Mouse (Mus musculus): ENCODE measurements around the gene Gls2. TPM values are rescaled to one million over a fixed set of nuclear protein-coding genes. Genes with fewer than 3 reads are reported as not detected.
"Not testable (repeated sequence)": the region's sequence is repeated elsewhere in the genome, so short reads cannot be mapped to it uniquely, and the experiment has no call there.

Gene Gls2
- 10 to 100 TPM; 20.1 to 21.0 TPM for total RNA-seq (2021)
- long read RNA-seq, experiment 1, partial matches to known transcripts, result 1 of 32 reads
- long read RNA-seq, experiment 1, other reads (novel, unspliced or antisense), result 27 of 32 reads
- long read RNA-seq, experiment 2, transcript Gls2-201 (18 exons, 2,573 nt), result major isoform, 8 of 46 reads
- long read RNA-seq, experiment 2, partial matches to known transcripts, result 2 of 46 reads
- long read RNA-seq, experiment 2, other reads (novel, unspliced or antisense), result 34 of 46 reads

DNA sequence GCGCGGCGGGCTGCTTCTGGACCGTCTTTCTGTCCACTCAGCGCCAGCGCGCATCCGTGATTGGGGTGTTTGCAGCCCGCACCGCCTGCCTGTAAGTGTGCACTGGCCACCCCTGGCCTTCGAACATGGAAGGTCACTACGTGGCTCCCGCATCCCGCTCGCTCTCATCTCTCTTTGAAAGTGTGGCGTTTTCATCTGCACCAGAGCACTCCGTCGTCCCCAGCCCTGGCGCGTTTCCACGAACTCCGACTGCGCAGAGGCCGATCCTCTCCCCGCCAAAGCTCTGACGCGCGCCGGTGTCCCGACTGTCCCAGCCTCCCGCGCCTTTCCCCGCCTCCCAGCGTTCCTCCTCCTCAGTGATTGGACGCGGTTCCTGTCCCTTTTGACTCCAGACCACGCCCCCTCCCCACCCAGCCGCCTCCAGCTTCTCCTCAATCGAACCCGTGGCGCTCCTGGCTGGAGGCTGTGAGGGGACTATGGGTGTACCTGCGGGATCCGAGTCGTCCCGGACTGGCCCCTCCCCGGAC, at the start of gene Gls2:
Gene Gls2 (plus strand): TSS at position 434 of the 527 bp plus-strand sequence.
- peak within 1 kb of the TSS; percentile 84 for H3K4me3 ChIP-seq
- peak within 1 kb of the TSS; percentile 83 for H3K27ac ChIP-seq
- peak; percentile 97 to 99 for DNase-seq (ENCODE audit: low spot score in 2 of 2)
- no peak for TF ChIP-seq CTCF (conservative IDR thresholded peaks at IDR 0.05)

DNA sequence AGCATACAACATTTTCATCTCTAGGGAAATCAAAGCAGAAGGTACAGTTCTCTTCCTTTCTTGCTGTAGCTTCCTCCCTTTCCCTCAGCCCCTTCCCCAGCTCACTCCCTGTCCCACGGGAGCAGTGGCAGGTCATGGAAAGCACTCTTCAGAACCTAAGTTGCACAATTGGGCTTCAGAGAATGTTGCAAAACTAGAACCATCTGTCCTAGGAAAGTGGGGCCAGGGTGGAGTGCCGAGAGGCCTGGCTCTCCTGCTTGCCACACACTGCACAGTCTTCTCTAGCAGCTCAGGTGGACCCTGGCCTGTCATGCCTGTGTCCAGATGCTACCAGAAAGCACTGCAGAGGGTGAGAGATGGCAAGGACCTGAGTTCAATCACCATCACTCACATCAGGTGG, 49.3 kb upstream of the Gls2 start:
- no peak for DNase-seq (ENCODE audit: low spot score in 2 of 2)
- no peak for TF ChIP-seq CTCF (conservative IDR thresholded peaks at IDR 0.05)
- no peak overlapping the region for H3K27ac ChIP-seq
- H3K4me3 ChIP-seq, result no peak overlapping the region

DNA sequence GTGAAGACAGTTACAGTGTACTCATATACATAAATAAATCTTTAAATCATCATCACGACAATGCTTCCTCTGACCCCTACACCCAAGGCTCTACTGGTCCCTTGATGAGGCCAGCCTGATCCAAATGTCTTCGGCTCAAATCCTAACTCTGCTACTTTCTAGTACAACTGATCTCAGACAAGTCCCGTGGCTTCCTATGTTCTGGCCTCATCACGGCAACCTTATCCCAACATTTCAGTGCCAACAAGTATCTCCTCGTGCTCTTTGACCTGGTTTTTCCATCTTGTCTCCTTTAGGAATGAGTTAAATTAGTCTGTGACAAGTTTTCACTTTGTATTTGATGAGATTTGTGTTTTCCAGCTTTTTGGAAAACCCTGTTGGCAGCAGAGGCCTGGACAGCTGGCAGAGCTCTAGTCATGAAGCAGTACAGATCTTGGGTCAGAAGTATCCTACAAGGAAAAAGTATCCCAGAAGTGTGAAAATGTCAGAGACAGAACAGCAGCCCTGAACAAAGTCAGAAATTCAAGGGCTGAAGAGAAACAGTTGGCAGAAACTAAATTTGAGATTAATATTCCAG, 45.4 kb upstream of the Gls2 start:
- peak overlapping the region; percentile 19; the same call in 1 of the 2 replicates for H3K27ac ChIP-seq
- DNase-seq (ENCODE audit: low spot score in 2 of 2), result no peak
- no peak overlapping the region for H3K4me3 ChIP-seq
- no peak for TF ChIP-seq CTCF (conservative IDR thresholded peaks at IDR 0.05)

DNA sequence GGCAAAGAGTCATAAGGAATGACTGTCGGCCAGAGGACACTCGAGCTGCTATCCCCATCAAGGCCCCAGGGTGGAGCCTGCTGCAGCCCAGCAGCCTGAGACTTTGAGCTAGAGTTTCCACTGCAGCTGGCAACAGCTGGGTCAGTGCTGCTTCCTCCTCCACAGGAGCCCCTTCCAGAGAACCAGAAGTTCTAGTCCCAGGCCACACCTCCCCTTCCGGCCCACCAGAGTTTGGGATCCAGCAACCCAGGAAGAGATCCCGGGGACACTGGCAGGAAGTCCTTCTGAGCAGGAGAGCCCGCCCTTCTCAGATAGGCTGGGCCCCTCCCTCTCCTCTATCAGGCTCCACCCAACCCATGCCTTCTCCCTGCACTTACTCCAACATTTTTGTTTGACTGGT, 44.7 kb upstream of the Gls2 start:
- DNase-seq (ENCODE audit: low spot score in 2 of 2), result no peak
- peak overlapping the region; percentile 19; the same call in 1 of the 2 replicates for H3K27ac ChIP-seq

DNA sequence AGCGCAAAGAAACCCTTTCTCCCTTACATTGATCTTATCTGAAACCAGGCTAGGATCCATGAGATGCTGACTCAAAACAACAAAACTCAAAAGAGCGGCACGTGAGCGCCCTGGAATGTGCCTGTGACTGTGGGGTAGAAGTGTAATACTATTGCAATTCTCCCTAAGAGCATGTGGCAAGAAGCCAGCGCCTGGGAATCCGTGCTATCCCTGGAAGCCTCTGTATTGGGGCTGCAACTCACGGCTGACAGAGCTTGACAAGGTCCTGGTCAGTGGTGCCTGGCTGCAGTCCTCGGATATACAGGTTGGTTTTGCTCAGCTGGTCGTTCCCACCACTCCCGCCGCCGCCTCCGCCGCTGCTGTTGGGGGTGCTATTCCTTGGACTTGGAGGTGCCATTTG, 43.3 kb upstream of the Gls2 start:
- no peak for TF ChIP-seq CTCF (conservative IDR thresholded peaks at IDR 0.05)
- no peak for DNase-seq (ENCODE audit: low spot score in 2 of 2)
- H3K4me3 ChIP-seq, result no peak overlapping the region

More for the DNA sequence above, 44.7 kb upstream of the Gls2 start:
- peak; percentile 69 for TF ChIP-seq CTCF (conservative IDR thresholded peaks at IDR 0.05)
- H3K4me3 ChIP-seq, result no peak overlapping the region

DNA sequence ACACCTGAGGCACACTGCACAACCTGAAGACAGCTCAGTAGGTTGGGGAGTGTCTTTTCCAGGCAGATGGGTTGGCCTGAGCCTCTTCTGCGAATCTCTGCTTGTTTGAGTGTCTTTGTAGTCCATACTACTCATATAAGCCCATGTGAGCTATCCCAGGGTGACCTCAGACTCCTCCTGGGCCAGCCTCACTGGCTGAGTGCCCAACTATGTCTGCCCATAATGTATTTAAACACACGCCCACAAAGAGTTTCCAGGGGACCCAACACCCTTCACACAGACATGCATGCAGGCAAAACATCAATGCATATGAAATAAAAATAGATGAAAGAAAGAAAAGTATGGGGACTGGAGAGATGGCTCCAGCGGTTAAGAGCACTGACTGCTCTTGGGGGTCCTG, 40.3 kb upstream of the Gls2 start:
- TF ChIP-seq CTCF (conservative IDR thresholded peaks at IDR 0.05), result no peak
- DNase-seq (ENCODE audit: low spot score in 2 of 2), result no peak
- H3K27ac ChIP-seq, result no peak overlapping the region
- H3K4me3 ChIP-seq, result no peak overlapping the region

More for the DNA sequence above, 43.3 kb upstream of the Gls2 start:
- no peak overlapping the region for H3K27ac ChIP-seq

DNA sequence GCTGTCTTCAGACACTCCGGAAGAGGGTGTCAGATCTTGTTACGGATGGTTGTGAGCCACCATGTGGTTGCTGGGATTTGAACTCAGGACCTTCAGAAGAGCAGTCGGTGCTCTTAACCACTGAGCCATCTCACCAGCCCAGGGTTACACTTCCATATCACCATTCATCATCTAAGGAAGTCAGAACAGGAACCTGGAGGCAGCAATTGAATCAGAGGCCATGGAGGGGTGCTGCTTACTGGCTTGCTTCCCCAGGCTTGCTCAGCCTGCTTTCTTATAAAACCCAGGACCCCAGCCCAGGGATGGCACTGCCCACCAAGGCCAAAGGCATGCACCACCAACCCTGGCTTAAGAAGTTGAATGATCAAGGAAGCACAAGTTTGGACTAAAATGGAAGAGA, 28.5 kb upstream of the Gls2 start:
- DNase-seq (ENCODE audit: low spot score in 2 of 2); H3K27ac ChIP-seq; H3K4me3 ChIP-seq: not testable (repeated sequence)

DNA sequence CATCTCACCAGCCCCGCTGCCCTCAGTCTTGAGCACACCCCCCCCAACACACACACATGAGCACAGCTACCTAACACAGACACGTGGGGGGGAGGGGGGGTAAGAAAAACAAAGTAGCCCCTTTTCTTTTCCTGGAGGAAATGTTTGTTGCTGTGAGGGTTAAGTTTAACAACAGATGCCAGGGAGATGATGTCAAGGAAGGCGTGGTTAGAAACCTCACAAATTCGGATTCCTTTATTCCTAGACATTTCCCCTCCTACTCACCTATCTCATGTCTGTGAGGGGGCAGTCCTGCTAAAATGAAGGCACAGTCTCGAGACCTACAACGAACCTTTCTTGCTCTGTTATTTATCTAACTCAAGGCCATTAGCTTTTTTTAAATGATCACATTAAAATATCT, 27.2 kb upstream of the Gls2 start:
- TF ChIP-seq CTCF (conservative IDR thresholded peaks at IDR 0.05), result no peak
- Histone ChIP-seq H3K27ac (no peak overlapping the region), H3K4me3 (no peak overlapping the region)
- DNase-seq (ENCODE audit: low spot score in 2 of 2), result no peak

DNA sequence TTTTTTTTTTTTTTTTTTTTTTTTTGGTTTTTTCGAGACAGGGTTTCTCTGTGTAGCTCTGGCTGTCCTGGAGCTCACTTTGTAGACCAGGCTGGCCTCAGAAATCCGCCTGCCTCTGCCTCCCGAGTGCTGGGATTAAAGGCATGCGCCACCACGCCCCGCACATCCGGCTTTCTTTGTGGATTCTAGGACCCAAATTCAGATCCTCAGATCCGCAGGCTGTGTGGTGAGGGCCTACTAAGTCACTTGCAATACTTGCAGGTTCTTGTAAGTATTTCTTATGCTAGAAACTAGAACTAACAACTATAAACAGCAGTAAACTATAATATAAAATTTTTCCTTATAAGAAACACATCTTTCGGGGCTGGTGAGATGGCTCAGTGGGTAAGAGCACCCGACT, 22.9 kb upstream of the Gls2 start:
- not testable (repeated sequence) for DNase-seq (ENCODE audit: low spot score in 2 of 2); H3K4me3 ChIP-seq; H3K27ac ChIP-seq

DNA sequence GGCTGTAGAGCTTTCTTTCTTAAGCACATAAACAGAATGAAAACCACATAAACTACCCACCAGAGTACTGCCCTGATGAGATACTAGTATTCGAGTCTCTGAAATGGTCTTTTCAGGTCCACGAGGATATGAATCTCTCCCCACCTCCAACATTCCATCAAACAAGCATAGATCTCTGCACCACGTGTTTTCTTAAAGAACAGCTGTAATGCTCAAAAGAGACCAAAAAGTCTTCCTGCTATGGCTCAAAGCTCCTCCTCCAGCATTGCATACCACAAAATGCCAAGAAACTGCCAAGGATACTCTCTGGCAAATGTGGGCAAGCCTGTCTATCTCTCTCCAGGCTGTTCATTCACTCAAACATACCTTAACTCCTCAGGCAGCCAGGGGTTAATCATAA, 19.0 kb upstream of the Gls2 start:
- peak overlapping the region; percentile 67 for H3K4me3 ChIP-seq
- no peak for TF ChIP-seq CTCF (conservative IDR thresholded peaks at IDR 0.05)
- 0 out of 2 replicates have a peak overlapping the region, but pooled peaks have one; percentile 72 for H3K27ac ChIP-seq
- DNase-seq (ENCODE audit: low spot score in 2 of 2), result no peak

DNA sequence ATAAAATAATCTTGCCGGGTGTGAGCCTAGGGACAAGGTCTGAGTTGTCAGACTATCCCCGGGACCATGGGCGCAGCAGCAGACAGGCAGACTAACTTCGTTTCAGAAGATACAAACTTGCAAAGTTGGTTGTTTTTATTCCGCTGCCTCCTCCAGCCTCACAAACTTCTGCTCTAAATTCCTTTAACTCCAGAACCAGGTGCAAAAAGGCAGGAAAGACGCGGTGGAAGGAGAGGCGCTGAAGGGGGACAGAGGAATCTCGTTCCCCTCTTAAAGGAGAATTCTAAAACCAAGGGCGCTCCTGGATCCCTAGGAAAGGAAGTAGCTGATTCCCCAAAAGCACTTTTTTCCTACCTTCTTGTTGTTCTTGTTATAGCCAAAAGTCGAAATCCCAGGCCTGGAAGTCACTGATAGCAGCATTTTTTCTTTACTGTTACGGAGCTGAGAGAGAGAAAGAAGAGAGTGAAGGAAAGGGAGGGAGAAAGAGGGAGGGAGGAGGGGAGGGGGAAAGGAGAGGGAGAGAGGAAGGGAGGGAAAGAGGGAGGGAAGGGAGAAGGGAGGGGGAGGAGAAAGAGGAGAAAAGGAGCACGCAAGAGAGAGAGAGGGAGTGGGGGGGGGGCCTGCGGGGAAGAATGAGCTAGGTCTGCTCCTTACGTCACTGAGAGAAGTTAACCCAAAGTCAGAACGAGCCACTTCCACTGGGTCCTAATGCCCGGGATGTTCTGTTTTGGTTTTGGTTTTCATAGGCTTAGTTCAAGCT, 18.1 kb upstream of the Gls2 start:
- peak; percentile 53 to 61 for DNase-seq (ENCODE audit: low spot score in 2 of 2)
- Histone ChIP-seq H3K4me3 (peak overlapping the region; percentile 67), H3K27ac (peak overlapping the region; percentile 72)
- no peak for TF ChIP-seq CTCF (conservative IDR thresholded peaks at IDR 0.05)

DNA sequence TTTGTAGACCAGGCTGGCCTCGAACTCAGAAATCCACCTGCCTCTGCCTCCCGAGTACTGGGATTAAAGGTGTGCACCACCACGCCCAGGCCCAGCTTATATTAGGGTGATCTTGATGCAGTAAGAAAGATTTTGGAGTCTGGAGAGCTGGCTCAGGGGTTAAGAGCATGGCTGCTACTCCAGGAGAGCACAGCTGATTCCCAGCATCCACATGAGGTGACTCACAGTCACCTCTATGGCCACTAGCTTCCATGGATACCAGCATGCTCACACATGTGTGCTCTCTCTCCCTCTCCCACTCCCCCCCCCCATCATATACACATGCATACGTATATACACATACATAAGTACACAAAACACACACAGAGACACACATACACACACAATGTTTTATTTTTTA, 16.9 kb upstream of the Gls2 start:
- DNase-seq (ENCODE audit: low spot score in 2 of 2), result no peak

DNA sequence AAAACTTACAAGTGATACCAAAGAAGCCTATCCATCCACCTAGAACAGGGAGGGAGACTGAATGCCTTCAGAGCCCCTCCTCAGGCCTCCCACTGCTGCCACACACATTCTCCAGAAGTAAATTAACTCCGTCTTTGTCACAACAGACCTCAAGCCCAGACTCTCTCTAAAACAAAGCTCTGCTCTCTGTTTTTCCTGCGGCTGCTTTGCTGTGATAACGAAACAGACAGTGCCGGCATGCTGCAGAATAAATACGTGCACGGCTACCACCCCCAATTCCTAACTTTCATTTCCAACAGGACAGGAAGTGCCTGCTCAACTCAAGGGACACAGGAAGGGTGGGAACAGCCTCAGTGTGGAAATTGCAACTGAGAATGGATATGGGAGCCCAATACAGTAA, 14.3 kb upstream of the Gls2 start, which contains the start of gene Rbms2:
Gene Rbms2 (minus strand): TSS at position 309 of the 400 bp plus-strand sequence.
- DNase-seq (ENCODE audit: low spot score in 2 of 2), result no peak
- TF ChIP-seq CTCF (conservative IDR thresholded peaks at IDR 0.05), result no peak
- Histone ChIP-seq H3K27ac (peak within 1 kb of the TSS; percentile 75), H3K4me3 (peak within 1 kb of the TSS; percentile 45)

More for the DNA sequence above, 16.9 kb upstream of the Gls2 start:
- H3K4me3 ChIP-seq, result no peak overlapping the region
- TF ChIP-seq CTCF (conservative IDR thresholded peaks at IDR 0.05), result no peak
- no peak overlapping the region for H3K27ac ChIP-seq

Data from layer of hippocampus, adult 2 months (tissue).